Mouse (Mus musculus) kidney, adult 2 months (tissue): ENCODE measurements around the gene Capn1. TPM values are rescaled to one million over a fixed set of nuclear protein-coding genes. Genes with fewer than 3 reads are reported as not detected.

ENCODE experiments used
- DNase-seq: peaks from one replicate; pipeline ENCODE4 v3.0.0; 2021
- H3K27ac ChIP-seq: fragments of 200-500 bp; 2 replicates; pipeline ENCODE4 v1.5.1; 2012; ENCODE audit warnings: low read depth, low read length, control low read depth, inconsistent platforms; ENCODE audit not compliant: insufficient read depth
- H3K27me3 ChIP-seq: fragments of 200-500 bp; replicated peaks from 2 replicates; pipeline ENCODE4 v1.6.1; 2012; ENCODE audit warnings: mild to moderate bottlenecking, moderate library complexity, low read length, inconsistent platforms; ENCODE audit not compliant: control insufficient read depth, insufficient read depth
- H3K36me3 ChIP-seq: fragments of 200-500 bp; 2 replicates; pipeline ENCODE4 v1.6.1; 2012; ENCODE audit warnings: mild to moderate bottlenecking, moderate library complexity, low read length, inconsistent platforms; ENCODE audit not compliant: control insufficient read depth, insufficient read depth
- H3K4me1 ChIP-seq: fragments of 200-500 bp; 2 replicates; pipeline ENCODE4 v1.6.1; 2011; ENCODE audit warnings: low read length; ENCODE audit not compliant: control insufficient read depth, insufficient read depth
- H3K4me3 ChIP-seq: fragments of 200-500 bp; 2 replicates; pipeline ENCODE4 v1.5.1; 2011; ENCODE audit warnings: mild to moderate bottlenecking, low read depth, low read length, control low read depth; ENCODE audit not compliant: insufficient read depth
- CTCF ChIP-seq: fragments of 200-500 bp; conservative IDR thresholded peaks from 2 replicates; pipeline ENCODE4 v1.5.1; 2011; ENCODE audit warnings: low read depth, mild to moderate bottlenecking, control low read depth, low read length, moderate library complexity, mixed read lengths; ENCODE audit not compliant: insufficient read depth, insufficient read length
- POLR2A ChIP-seq: fragments of 200-500 bp; IDR thresholded peaks from one replicate; pipeline ENCODE4 v1.6.1; 2011; ENCODE audit warnings: low read depth, low read length, control low read depth
- WGBS: fragments of 180-500 bp; shearing (Covaris S2); methylation state at CpG from one replicate; pipeline ENCODE4 v1.1.7; 2018; 5-methylcytosine and 5-hydroxymethylcytosine counted together
- polyA plus RNA-seq: library from polyadenylated mRNA; depleted of rRNA; stranded (reverse); fragments of >200 nt; gene quantifications from 2 replicates; pipeline ENCODE4 v1.2.3, GENCODE M21; 2012

Gene Capn1
- polyA plus RNA-seq, 1 experiment: 38.0 TPM

DNA sequence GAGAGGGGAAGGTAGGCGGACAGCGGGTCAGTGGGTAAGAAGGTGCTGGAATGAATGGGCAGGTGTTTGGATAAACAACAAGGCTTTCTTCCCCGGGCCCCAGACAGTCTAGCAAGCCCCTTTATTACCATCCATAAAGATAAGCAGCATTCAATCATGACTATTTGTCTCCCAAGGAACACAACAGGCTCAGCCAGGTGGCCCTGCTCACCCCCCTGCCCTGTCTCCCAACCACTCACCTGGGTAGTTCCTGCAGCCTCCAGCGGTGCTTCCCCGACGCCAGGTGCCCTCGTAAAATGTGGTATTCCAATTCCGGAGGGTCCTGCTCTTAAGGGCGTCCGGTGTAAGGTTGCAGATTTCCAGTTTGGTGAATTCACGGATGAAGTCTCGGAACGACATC, 8.7 kb downstream of the Capn1 start:
- DNase-seq: no peak
- H3K4me3 ChIP-seq: no peak overlapping the region
- WGBS: 67% methylated on average over 13 of the region's 13 CpGs
- H3K27ac ChIP-seq: no peak overlapping the region
- TF ChIP-seq POLR2A (no peak), CTCF (no peak)
- no peaks in the 10 kb centered on the region for H3K4me1 ChIP-seq
- no peaks in the 10 kb centered on the region for H3K27me3 ChIP-seq
- no peaks in the 10 kb centered on the region for H3K36me3 ChIP-seq

DNA sequence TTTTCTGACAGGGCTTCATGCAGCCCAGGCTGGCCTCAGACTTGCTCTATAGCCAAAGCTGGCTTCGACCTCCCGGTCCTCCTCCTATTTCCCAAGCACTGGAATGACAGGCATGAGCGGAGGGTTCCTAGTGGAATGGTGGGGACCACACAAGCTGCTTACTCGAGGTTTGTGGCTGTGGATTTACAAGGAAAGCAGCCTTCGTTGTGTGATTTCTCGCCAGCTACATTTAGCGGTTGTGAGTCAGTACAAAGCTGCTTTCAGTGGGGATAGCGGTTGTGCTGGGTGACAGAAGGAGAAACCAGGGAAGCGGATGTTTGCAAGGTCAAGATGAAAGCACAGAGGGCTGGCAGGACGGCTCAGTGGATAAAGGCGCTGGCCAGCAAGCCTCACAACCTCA, 10.2 kb downstream of the Capn1 start:
- Histone ChIP-seq H3K27ac (no peak overlapping the region), H3K27me3 (no peaks in the 10 kb centered on the region), H3K4me3 (no peak overlapping the region), H3K4me1 (no peaks in the 10 kb centered on the region), H3K36me3 (no peaks in the 10 kb centered on the region)
- TF ChIP-seq CTCF (no peak), POLR2A (no peak)
- WGBS: 68% methylated on average over 11 of the region's 11 CpGs
- no peak for DNase-seq

DNA sequence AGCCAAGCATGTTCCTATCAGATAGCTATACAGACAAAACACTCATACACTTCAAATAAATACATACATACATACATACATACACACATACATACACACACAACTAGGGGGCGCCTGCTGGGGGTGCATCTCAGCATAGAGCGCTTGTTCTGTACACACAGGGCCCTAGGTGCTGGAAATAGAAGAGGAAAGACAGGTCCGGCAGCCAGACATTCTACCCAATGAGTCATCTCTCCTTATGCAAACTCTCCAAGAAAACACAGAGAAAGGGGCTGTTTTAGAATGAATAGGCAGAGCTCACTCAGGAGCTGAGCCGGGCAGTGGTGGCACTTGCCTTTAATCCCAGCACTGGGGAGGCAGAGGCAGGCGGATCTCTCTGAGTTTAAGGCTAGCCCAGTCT, 15.7 kb downstream of the Capn1 start:
- no peak for TF ChIP-seq POLR2A
- TF ChIP-seq CTCF: no peak
- DNase-seq: no peak
- WGBS: 83% methylated on average over 5 of the region's 5 CpGs

DNA sequence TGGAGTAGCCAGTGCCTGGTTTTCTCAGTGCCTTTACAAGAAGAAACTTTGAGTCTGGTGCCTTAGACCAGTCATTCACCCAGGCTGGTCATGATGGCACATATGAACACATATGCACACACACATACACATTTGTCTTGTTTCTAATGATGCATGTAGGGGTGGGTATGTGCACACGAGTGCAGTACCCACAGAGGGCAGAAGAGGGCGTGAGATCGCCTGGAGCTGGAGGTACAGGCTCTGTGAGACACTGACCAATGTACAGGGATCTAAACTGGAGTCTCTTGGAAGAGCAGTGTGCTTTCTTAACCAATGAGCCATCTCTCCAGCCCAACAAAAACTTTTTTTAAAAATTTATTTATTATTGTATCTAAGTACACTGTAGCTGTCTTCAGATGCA, 17.5 kb downstream of the Capn1 start:
- 91% methylated on average over 3 of the region's 3 CpGs for WGBS
- no peak for DNase-seq
- H3K27ac ChIP-seq: no peak overlapping the region
- H3K4me3 ChIP-seq: no peak overlapping the region
- no peaks in the 10 kb centered on the region for H3K4me1 ChIP-seq
- no peaks in the 10 kb centered on the region for H3K36me3 ChIP-seq
- H3K27me3 ChIP-seq: no peaks in the 10 kb centered on the region
- TF ChIP-seq CTCF (peak; percentile 32; the same call in 1 of the 2 replicates), POLR2A (no peak)

More for the DNA sequence above, 15.7 kb downstream of the Capn1 start:
- Histone ChIP-seq H3K4me1 (no peaks in the 10 kb centered on the region), H3K36me3 (no peaks in the 10 kb centered on the region), H3K27ac (no peak overlapping the region), H3K27me3 (no peaks in the 10 kb centered on the region), H3K4me3 (no peak overlapping the region)

DNA sequence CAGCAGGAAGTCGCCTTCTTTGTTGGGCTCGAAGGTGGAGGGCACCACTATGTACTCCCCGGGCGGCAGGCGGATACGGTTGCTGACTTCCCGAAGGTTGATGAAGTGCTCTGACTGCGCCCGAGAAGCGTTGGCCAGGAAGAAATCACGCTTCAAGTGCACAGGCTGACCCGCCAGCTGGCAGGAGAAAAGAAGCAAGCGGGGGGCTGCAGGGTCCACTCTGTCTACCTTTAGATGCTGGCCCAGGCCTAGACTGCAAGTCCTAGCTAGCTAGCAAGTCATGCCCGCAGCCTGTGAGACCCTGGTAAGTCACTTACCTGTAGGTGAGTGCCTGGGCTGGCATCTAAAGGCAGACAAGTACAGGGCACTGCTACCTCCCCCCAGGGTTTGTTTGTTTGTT, 21.0 kb downstream of the Capn1 start:
- DNase-seq: no peak
- no peaks in the 10 kb centered on the region for H3K36me3 ChIP-seq
- H3K27me3 ChIP-seq: no peaks in the 10 kb centered on the region
- no peak overlapping the region for H3K27ac ChIP-seq
- WGBS: 81% methylated on average over 14 of the region's 14 CpGs
- TF ChIP-seq CTCF (no peak), POLR2A (no peak)
- H3K4me3 ChIP-seq: no peak overlapping the region
- H3K4me1 ChIP-seq: 0 out of 2 replicates have a peak, but pooled peaks cover 2% of the 10 kb centered on the region

DNA sequence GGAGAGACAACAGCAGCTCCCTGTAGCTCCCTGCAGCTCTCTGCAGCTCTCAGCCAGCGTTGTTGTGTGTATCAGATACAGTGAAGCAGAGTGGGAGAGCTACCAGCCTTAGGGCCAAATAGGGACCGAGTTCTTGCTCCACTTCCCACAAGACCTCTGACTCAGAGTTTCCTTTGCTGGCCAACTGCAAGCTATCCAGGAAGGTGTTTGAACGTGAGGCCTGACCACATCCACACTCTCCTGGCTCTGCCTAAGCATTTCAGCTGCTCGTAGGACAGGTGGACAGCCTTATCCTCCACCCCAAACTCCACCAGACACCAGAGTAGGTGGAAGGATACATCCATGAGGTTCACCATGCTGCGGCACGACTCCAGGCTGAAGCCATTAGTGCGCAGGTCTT, 23.7 kb downstream of the Capn1 start:
- 0 out of 2 replicates have a peak, but pooled peaks cover 2% of the 10 kb centered on the region for H3K4me1 ChIP-seq
- DNase-seq: no peak
- TF ChIP-seq POLR2A (no peak), CTCF (no peak)
- H3K36me3 ChIP-seq: no peaks in the 10 kb centered on the region
- no peaks in the 10 kb centered on the region for H3K27me3 ChIP-seq
- 82% methylated on average over 7 of the region's 7 CpGs for WGBS
- no peak overlapping the region for H3K4me3 ChIP-seq
- no peak overlapping the region for H3K27ac ChIP-seq

DNA sequence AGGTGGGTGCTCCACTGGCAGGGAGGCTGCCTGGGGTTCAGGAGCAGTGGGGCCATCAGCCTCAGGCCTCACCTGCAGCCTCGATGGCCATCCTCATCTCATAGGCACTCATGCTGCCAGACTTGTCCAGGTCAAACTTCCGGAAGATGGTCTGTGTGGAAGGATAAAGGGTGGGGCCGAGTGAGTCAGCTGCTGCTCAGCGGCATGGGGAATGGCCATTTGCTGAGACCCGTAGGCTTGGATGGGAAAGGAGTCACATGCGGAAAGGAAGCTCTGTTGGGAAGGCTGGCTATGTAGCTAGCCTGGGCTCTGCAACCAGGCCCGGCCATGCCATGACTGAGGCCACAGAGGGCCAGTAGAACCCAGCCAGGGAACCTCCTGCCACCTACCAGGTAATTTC, 24.2 kb downstream of the Capn1 start:
- TF ChIP-seq CTCF (no peak), POLR2A (no peak)

DNA sequence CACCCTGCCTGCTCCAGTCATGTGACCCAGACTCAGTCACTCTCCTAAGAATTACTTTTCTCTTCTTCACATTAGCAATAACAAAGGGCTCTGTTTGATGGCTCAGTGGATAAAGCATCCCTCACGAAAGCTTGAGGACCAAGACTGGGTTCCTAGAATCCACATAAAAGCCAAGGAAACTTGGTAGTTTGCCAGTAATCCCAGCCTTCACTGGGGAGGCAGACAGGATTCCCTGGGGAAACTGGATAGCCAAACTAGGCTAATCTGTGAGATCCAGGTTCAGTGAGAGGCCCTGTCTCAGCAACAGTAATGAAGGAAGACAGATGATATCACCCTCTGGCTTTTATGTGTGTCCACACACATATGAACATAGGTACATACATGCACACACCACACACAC, 24.8 kb downstream of the Capn1 start:
- Histone ChIP-seq H3K27me3 (no peaks in the 10 kb centered on the region), H3K36me3 (no peaks in the 10 kb centered on the region), H3K27ac (no peak overlapping the region), H3K4me1 (0 out of 2 replicates have a peak, but pooled peaks cover 2% of the 10 kb centered on the region), H3K4me3 (no peak overlapping the region)
- DNase-seq: no peak
- no peak for TF ChIP-seq CTCF
- no peak for TF ChIP-seq POLR2A
- 69% methylated on average over 1 of the region's 1 CpGs for WGBS

More for the DNA sequence above, 24.2 kb downstream of the Capn1 start:
- no peaks in the 10 kb centered on the region for H3K36me3 ChIP-seq
- no peaks in the 10 kb centered on the region for H3K27me3 ChIP-seq
- no peak overlapping the region for H3K4me3 ChIP-seq
- H3K27ac ChIP-seq: no peak overlapping the region
- 88% methylated on average over 7 of the region's 7 CpGs for WGBS
- 0 out of 2 replicates have a peak, but pooled peaks cover 2% of the 10 kb centered on the region for H3K4me1 ChIP-seq
- no peak for DNase-seq
